Mouse (Mus musculus) megakaryocyte, embryonic 14.5 days (primary cell): Measurements from ENCODE around the gene Alk. TPM values are rescaled to one million over a fixed set of nuclear protein-coding genes. Genes with fewer than 3 reads are reported as not detected.

Experiments used
- H3K27me3 ChIP-seq: replicated peaks from 2 replicates; pipeline ENCODE3; 2012; ENCODE audit warnings: inconsistent platforms
- H3K36me3 ChIP-seq: replicated peaks from 2 replicates; pipeline ENCODE3; 2012; ENCODE audit warnings: low read length, inconsistent platforms, mixed read lengths
- H3K4me1 ChIP-seq: 2 replicates; pipeline ENCODE4 v1.6.1; 2012; ENCODE audit warnings: inconsistent platforms
- H3K4me3 ChIP-seq: replicated peaks from 2 replicates; pipeline ENCODE3; 2012; ENCODE audit warnings: moderate library complexity, mild to moderate bottlenecking, inconsistent platforms
- H3K9me3 ChIP-seq: 2 replicates; pipeline ENCODE4 v1.6.1; 2012; ENCODE audit warnings: inconsistent platforms
- FLI1 ChIP-seq: IDR thresholded peaks from 2 replicates; pipeline ENCODE4 v1.6.1; 2012; ENCODE audit warnings: low read length, inconsistent platforms, mixed read lengths
- GATA1 ChIP-seq: IDR thresholded peaks from 3 replicates; pipeline ENCODE4 v1.6.1; 2012; ENCODE audit warnings: mixed read lengths, low read length, inconsistent platforms, borderline replicate concordance
- polyA plus RNA-seq: library from polyadenylated mRNA; stranded (reverse); fragments of >175 nt; gene quantifications from 2 replicates; pipeline ENCODE4 v1.2.3, GENCODE M21; 2012; ENCODE audit warnings: low replicate concordance; ENCODE audit not compliant: insufficient read depth

Alk gene
- polyA plus RNA-seq, 1 experiment: not detected

- Histone ChIP-seq H3K4me1 (no peaks in the 10 kb centered on the region), H3K9me3 (peaks cover 8% of the 10 kb centered on the region), H3K27me3 (peaks cover 19% of the 10 kb centered on the region), H3K4me3 (peak overlapping the region; percentile 56), H3K36me3 (no peaks in the 10 kb centered on the region)
- TF ChIP-seq GATA1: no peak
- TF ChIP-seq FLI1: no peak
Measured at GRCm38 (mm10) chr17:71869372-71870231, 734.8 kb downstream of the Alk start.

- Histone ChIP-seq H3K9me3 (peaks cover 8% of the 10 kb centered on the region), H3K36me3 (no peaks in the 10 kb centered on the region), H3K27me3 (peaks cover 19% of the 10 kb centered on the region), H3K4me1 (no peaks in the 10 kb centered on the region), H3K4me3 (no peak overlapping the region)
- TF ChIP-seq FLI1 (no peak), GATA1 (no peak)
Measured at GRCm38 (mm10) chr17:71868828-71869227, 735.6 kb downstream of the Alk start.

- Histone ChIP-seq H3K4me3 (no peak overlapping the region), H3K27me3 (peaks cover 19% of the 10 kb centered on the region), H3K36me3 (no peaks in the 10 kb centered on the region), H3K4me1 (no peaks in the 10 kb centered on the region), H3K9me3 (peaks cover 7% of the 10 kb centered on the region)
- no peak for TF ChIP-seq GATA1
Measured at GRCm38 (mm10) chr17:71867892-71868291, 736.5 kb downstream of the Alk start.

GRCm38 (mm10) chr17:71865437-71865836 lies 739.0 kb downstream of the Alk start:
- peaks cover 16% of the 10 kb centered on the region for H3K27me3 ChIP-seq
- TF ChIP-seq FLI1: no peak
- TF ChIP-seq GATA1: no peak
- no peak overlapping the region for H3K4me3 ChIP-seq
- H3K36me3 ChIP-seq: no peaks in the 10 kb centered on the region
- H3K9me3 ChIP-seq: peaks cover 10% of the 10 kb centered on the region
- H3K4me1 ChIP-seq: no peaks in the 10 kb centered on the region

- no peak overlapping the region for H3K4me3 ChIP-seq
- TF ChIP-seq GATA1 (no peak), FLI1 (no peak)
- H3K4me1 ChIP-seq: no peaks in the 10 kb centered on the region
- peaks cover 18% of the 10 kb centered on the region for H3K9me3 ChIP-seq
- H3K36me3 ChIP-seq: no peaks in the 10 kb centered on the region
- peaks cover 6% of the 10 kb centered on the region for H3K27me3 ChIP-seq
Measured at GRCm38 (mm10) chr17:71864039-71864438, 740.4 kb downstream of the Alk start.

- Histone ChIP-seq H3K4me1 (no peaks in the 10 kb centered on the region), H3K36me3 (no peaks in the 10 kb centered on the region), H3K4me3 (no peak overlapping the region), H3K9me3 (peaks cover 19% of the 10 kb centered on the region), H3K27me3 (no peaks in the 10 kb centered on the region)
- TF ChIP-seq GATA1 (no peak), FLI1 (no peak)
Measured at GRCm38 (mm10) chr17:71862895-71863294, 741.5 kb downstream of the Alk start.

- Histone ChIP-seq H3K36me3 (no peaks in the 10 kb centered on the region), H3K4me1 (no peaks in the 10 kb centered on the region), H3K9me3 (peaks cover 19% of the 10 kb centered on the region), H3K27me3 (no peaks in the 10 kb centered on the region), H3K4me3 (no peak overlapping the region)
- TF ChIP-seq FLI1 (no peak), GATA1 (no peak)
Measured at GRCm38 (mm10) chr17:71862184-71862583, 742.2 kb downstream of the Alk start.

- no peaks in the 10 kb centered on the region for H3K36me3 ChIP-seq
- no peaks in the 10 kb centered on the region for H3K4me1 ChIP-seq
- H3K4me3 ChIP-seq: no peak overlapping the region
- no peaks in the 10 kb centered on the region for H3K27me3 ChIP-seq
- H3K9me3 ChIP-seq: no peaks in the 10 kb centered on the region
- TF ChIP-seq FLI1: no peak
- TF ChIP-seq GATA1: no peak
Measured at GRCm38 (mm10) chr17:71831960-71832359, 772.5 kb downstream of the Alk start.

GRCm38 (mm10) chr17:71828647-71829414 lies 775.6 kb downstream of the Alk start:
- no peak for TF ChIP-seq GATA1
- no peak for TF ChIP-seq FLI1
- Histone ChIP-seq H3K27me3 (peaks cover 1% of the 10 kb centered on the region), H3K36me3 (no peaks in the 10 kb centered on the region), H3K4me1 (no peaks in the 10 kb centered on the region), H3K9me3 (no peaks in the 10 kb centered on the region), H3K4me3 (no peak overlapping the region)

- no peaks in the 10 kb centered on the region for H3K9me3 ChIP-seq
- TF ChIP-seq FLI1: no peak
- TF ChIP-seq GATA1: no peak
- no peak overlapping the region for H3K4me3 ChIP-seq
- no peaks in the 10 kb centered on the region for H3K36me3 ChIP-seq
- H3K4me1 ChIP-seq: no peaks in the 10 kb centered on the region
- peaks cover 1% of the 10 kb centered on the region for H3K27me3 ChIP-seq
Measured at GRCm38 (mm10) chr17:71827627-71828026, 776.8 kb downstream of the Alk start.
